Mouse (Mus musculus) 416B (cell line): ENCODE data around the gene Klb.
A peak's percentile ranks its signal among the peaks of the same experiment; 100 is the strongest.

Experiments
- DNase-seq: peaks from one replicate; pipeline ENCODE4 v3.0.0; 2011; ENCODE audit warnings: low read depth

Klb gene

GRCm38 (mm10) chr5:65374746-65375145 is 26.6 kb downstream of the Klb start:
- no peak for DNase-seq

GRCm38 (mm10) chr5:65385704-65386103 is 37.6 kb downstream of the Klb start:
- DNase-seq = no peak

GRCm38 (mm10) chr5:65387008-65387867 is 39.1 kb downstream of the Klb start:
- peak; percentile 25 for DNase-seq

GRCm38 (mm10) chr5:65390648-65391644 is 42.8 kb downstream of the Klb start, which contains the start of the genes Rpl9 and Lias:
Gene Rpl9, minus strand, starts transcription at chr5:65391444.
Gene Lias, plus strand, starts transcription at chr5:65391497.
- DNase-seq = peak; percentile 98

GRCm38 (mm10) chr5:65391753-65392152 is 43.6 kb downstream of the Klb start:
- no peak for DNase-seq

- peak; percentile 43 for DNase-seq
These were observed 46.3 kb downstream of the Klb start for GRCm38 (mm10) chr5:65394425-65394824.

GRCm38 (mm10) chr5:65401251-65401994 is 53.3 kb downstream of the Klb start:
- DNase-seq = peak; percentile 89

GRCm38 (mm10) chr5:65407989-65408388 is 59.9 kb downstream of the Klb start:
- no peak for DNase-seq

- DNase-seq = no peak
These were observed 67.7 kb downstream of the Klb start for GRCm38 (mm10) chr5:65415653-65416458.

- no peak for DNase-seq
These were observed 71.0 kb downstream of the Klb start for GRCm38 (mm10) chr5:65419136-65419535.

- DNase-seq = no peak
These were observed 72.7 kb downstream of the Klb start for GRCm38 (mm10) chr5:65420822-65421221.

GRCm38 (mm10) chr5:65422803-65423202 is 74.7 kb downstream of the Klb start:
- DNase-seq = no peak

- peak; percentile 84 for DNase-seq
These were observed 76.1 kb downstream of the Klb start for GRCm38 (mm10) chr5:65424215-65424614.

- DNase-seq = no peak
These were observed 77.1 kb downstream of the Klb start for GRCm38 (mm10) chr5:65425251-65425650.

- DNase-seq = no peak
These were observed 80.2 kb downstream of the Klb start for GRCm38 (mm10) chr5:65428321-65428720.

- DNase-seq = no peak
These were observed 81.3 kb downstream of the Klb start for GRCm38 (mm10) chr5:65429441-65429840.
